Mouse (Mus musculus): Measurements from ENCODE around the gene Olfr109.

Gene Olfr109

DNA sequence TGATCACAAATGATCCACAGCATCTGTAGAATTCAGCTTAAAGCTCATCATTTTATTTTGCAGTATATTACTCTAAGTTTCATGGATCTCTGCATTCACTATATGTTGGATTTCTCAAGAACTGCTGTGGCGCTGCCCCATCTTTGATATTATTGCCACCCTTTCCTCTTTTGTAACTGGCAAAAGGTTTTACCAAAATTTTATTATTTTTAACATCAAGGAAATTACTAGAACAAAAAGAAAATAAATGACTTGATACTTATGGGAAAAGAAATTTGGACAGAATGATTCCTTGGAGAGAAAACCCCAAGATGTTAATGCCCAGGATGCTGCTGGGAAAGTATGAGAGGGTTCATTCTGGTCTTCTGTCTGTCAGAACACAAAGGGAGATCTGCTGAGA lies at the start of gene Olfr109:
Gene Olfr109, plus strand, starts transcription at position 301 of the 400 bp plus-strand sequence.
- DNase-seq, result no peak

- no peak for DNase-seq
These were observed 45.3 kb upstream of the Olfr109 start for GRCm38 (mm10) chr17:37413380-37413779.

GRCm38 (mm10) chr17:37445180-37445579 lies 13.5 kb upstream of the Olfr109 start, which contains the start of gene Olfr108:
Olfr108 (plus strand) TSS chr17:37445480.
- no peak for DNase-seq

- DNase-seq, result no peak
These were observed 24.7 kb downstream of the Olfr109 start, which contains the start of gene H2-M2 for GRCm38 (mm10) chr17:37483452-37483851. H2-M2 (minus strand) TSS chr17:37483552.

GRCm38 (mm10) chr17:37491930-37492518 lies 33.3 kb downstream of the Olfr109 start, which contains the start of gene Olfr110:
Olfr110 (plus strand) TSS chr17:37492468.
- no peak for DNase-seq

DNA sequence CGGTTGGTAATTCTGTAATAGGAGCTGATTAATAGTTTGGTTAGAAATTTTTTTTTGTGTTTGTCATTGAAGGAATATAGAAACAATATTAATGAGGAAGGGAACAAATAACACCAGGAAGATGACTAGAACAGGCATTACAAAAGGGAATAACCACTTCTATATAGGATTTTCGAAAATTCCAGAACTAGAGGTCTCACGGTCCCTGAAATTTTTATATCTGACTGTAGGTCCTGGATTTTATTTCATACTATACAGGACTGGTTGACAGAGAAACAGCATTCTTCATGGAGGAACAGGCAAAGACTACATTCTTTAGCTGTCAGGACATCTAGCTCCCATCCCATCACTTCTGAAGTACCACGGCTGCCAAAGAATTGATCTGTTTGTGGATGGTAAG lies 49.0 kb downstream of the Olfr109 start, which contains the start of gene Olfr111:
Gene Olfr111, plus strand, starts transcription at position 301 of the 400 bp plus-strand sequence.
- no peak for DNase-seq
